Mouse (Mus musculus) bone marrow, adult 2 months (tissue): ENCODE measurements around the gene Krt86.

ENCODE experiments used
- CTCF ChIP-seq: fragments of 200-500 bp; IDR thresholded peaks from 2 replicates; pipeline ENCODE4 v1.5.1; 2011; ENCODE audit warnings: low read length, control low read depth; ENCODE audit not compliant: control insufficient read depth, insufficient read depth
- POLR2A ChIP-seq: fragments of 200-500 bp; IDR thresholded peaks from 2 replicates; pipeline ENCODE4 v1.6.1; 2011; ENCODE audit warnings: low read depth, mild to moderate bottlenecking, control low read depth, low read length, borderline replicate concordance; ENCODE audit not compliant: control insufficient read depth

DNA sequence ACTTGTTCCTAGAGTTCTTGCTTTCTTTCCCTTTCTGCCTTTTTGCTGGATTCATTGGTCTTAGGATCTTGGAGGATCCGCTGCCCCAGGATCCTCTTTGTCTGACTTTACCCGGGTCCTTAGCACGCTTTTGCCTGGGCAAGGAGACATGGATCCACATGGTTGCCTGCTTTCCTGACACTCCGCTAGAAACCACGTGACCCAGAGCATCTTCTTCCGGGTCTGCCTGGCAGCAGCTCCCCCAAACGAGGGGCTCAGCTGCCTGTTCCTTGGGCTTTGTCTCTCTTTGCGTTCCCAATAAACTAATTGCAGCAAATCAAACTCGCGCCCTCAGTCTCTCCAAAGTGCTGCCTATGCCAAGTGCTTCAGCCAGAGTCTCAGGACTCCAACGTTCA lies 6.4 kb downstream of the Krt86 start:
- TF ChIP-seq POLR2A: no peak
- no peak for TF ChIP-seq CTCF
